Mouse (Mus musculus): ENCODE measurements around the gene Asb8. TPM values are rescaled to one million over a fixed set of nuclear protein-coding genes. Genes with fewer than 3 reads are reported as not detected.

Asb8 gene
- polyA plus RNA-seq, 1 experiment from 2014 or later = 52.9 TPM

- no peak overlapping the region for H3K4me2 ChIP-seq
- peaks cover 24% of the 10 kb centered on the region for H3K36me3 ChIP-seq
Observed at GRCm38 (mm10) chr15:98089421-98090183, 75.8 kb downstream of the Asb8 start.

DNA sequence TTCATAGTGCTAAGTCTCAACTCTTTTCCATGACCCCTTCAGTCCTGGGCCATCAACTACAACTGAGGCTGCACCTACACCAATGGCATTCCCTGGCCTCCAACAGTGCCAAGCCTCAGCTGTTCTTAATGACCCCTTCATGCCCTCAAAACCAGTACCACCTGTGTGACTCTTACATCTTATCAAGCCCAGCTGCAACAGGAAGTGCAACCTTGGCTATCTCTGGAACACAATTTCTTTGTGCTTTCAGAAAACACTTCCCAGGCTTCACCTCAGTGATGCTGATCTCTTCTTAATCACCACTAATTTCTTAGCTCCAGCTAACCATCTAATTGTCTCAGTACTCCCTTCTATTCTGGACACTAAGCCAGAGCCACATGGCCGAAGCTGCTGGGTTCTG, 76.5 kb downstream of the Asb8 start:
- Histone ChIP-seq H3K4me2 (no peak overlapping the region), H3K9me3 (no peaks in the 10 kb centered on the region), H3K4me3 (no peak overlapping the region), H3K27me3 (no peaks in the 10 kb centered on the region), H3K9ac (no peak overlapping the region), H3K27ac (no peak overlapping the region), H3K4me1 (replicated peaks) (peaks cover 20% of the 10 kb centered on the region), H3K36me3 (peaks cover 30% of the 10 kb centered on the region)
- no peak for ATAC-seq (ENCODE audit: low FRiP score)
- 97% methylated on average over 1 of the region's 1 CpGs for WGBS

More at GRCm38 (mm10) chr15:98089421-98090183, 75.8 kb downstream of the Asb8 start:
- peaks cover 21% of the 10 kb centered on the region for H3K4me1 ChIP-seq (replicated peaks)
- H3K27me3 ChIP-seq = no peaks in the 10 kb centered on the region
- H3K4me3 ChIP-seq = no peak overlapping the region
- no peak for ATAC-seq (ENCODE audit: low FRiP score)
- WGBS = 83% methylated on average over 9 of the region's 9 CpGs
- no peak overlapping the region for H3K9ac ChIP-seq
- no peak overlapping the region for H3K27ac ChIP-seq
- no peaks in the 10 kb centered on the region for H3K9me3 ChIP-seq

Other genes starting within 250 kb of the Asb8 start
- 53.6 and 58.3 TPM in 2 replicates for gene Tmem106c, start 201.4 kb downstream of the Asb8 start, polyA plus RNA-seq (2015; fragmentation: Nextera tagmentation; extraction: Ambion mirVana)
- 53.5 and 69.4 TPM in 2 replicates for gene Col2a1, start 160.9 kb downstream of the Asb8 start, polyA plus RNA-seq (2015; fragmentation: Nextera tagmentation; extraction: Ambion mirVana)
- gene Pfkm, start 73.0 kb downstream of the Asb8 start, polyA plus RNA-seq (2015; fragmentation: Nextera tagmentation; extraction: Ambion mirVana) = 70.1 and 70.2 TPM in 2 replicates
- gene Senp1, start 71.9 kb downstream of the Asb8 start, polyA plus RNA-seq (2015; fragmentation: Nextera tagmentation; extraction: Ambion mirVana) = 23.3 and 24.7 TPM in 2 replicates
- gene Ccdc184, start 1.5 kb upstream of the Asb8 start, polyA plus RNA-seq (2015; fragmentation: Nextera tagmentation; extraction: Ambion mirVana) = 55.6 and 59.6 TPM in 2 replicates
- gene Olfr288, start 29.9 kb upstream of the Asb8 start, polyA plus RNA-seq (2015; fragmentation: Nextera tagmentation; extraction: Ambion mirVana) = not detected in 2 replicates
- gene Gm44579, start 55.4 kb upstream of the Asb8 start, polyA plus RNA-seq (2015; fragmentation: Nextera tagmentation; extraction: Ambion mirVana) = not detected in 2 replicates
- not detected in 2 replicates for gene Olfr287, start 55.4 kb upstream of the Asb8 start, polyA plus RNA-seq (2015; fragmentation: Nextera tagmentation; extraction: Ambion mirVana)
- not detected in 2 replicates for gene Olfr286, start 68.8 kb upstream of the Asb8 start, polyA plus RNA-seq (2015; fragmentation: Nextera tagmentation; extraction: Ambion mirVana)
- gene H1fnt, start 91.7 kb upstream of the Asb8 start, polyA plus RNA-seq (2015; fragmentation: Nextera tagmentation; extraction: Ambion mirVana) = not detected in 2 replicates
- 5.9 and 7.3 TPM in 2 replicates for gene Zfp641, start 130.5 kb upstream of the Asb8 start, polyA plus RNA-seq (2015; fragmentation: Nextera tagmentation; extraction: Ambion mirVana)
- not detected in 2 replicates for gene Olfr285, start 151.7 kb upstream of the Asb8 start, polyA plus RNA-seq (2015; fragmentation: Nextera tagmentation; extraction: Ambion mirVana)
- not detected in 2 replicates for gene Olfr284, start 175.4 kb upstream of the Asb8 start, polyA plus RNA-seq (2015; fragmentation: Nextera tagmentation; extraction: Ambion mirVana)
- not detected in 2 replicates for gene Olfr283, start 215.3 kb upstream of the Asb8 start, polyA plus RNA-seq (2015; fragmentation: Nextera tagmentation; extraction: Ambion mirVana)